Mouse (Mus musculus): Measurements from ENCODE around the gene Sdk1. TPM values are rescaled to one million over a fixed set of nuclear protein-coding genes. Genes with fewer than 3 reads are reported as not detected.

Gene Sdk1
- total and polyA plus RNA-seq, 3 experiments, result not detected

DNA sequence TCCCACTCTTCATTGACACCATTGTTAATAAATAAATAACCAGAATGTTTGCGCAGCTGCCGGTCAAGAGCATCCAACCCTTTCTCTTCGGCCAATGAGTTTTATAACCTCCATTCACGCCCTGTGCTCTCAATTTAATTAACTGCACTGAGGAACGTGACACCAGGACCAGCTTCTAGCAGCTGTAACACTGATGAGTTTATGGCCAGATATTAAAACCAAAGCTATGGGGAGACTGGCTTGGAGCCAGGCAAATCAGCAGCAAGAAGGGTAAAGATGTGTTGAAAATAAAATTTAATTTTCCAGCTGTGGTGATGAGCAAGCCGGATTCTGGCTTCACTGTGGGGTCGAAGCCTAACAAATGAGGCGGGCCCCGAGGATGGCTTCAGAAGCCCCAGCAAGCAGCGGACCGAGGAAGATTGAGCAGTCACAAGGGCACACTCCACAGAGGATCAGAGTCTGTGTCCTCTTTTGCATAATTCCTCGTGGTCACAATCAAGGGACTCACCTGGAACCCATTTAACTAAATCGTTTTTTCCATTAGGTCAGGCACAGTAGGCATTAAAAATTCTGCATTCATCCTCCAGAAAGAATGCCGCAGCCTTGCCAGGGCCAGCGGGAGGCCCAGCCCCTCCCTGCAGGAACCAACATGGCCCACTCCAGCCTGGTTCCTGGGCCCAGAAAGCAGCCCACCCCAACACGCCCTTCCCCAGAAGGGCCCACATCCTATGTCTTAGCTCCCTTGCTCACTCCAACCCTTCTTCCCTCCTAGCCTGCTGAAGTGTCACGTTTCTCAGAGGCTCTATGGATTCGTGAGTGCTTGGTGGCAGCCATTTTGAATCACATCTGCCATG, 987.9 kb downstream of the Sdk1 start:
- no peak for DNase-seq (ENCODE audit: low read depth, low spot score)
- H3K27me3 ChIP-seq (ENCODE audit: control insufficient read depth in 1 of 2, insufficient read depth in 2 of 2, low read length in 2 of 2), result no peaks in the 10 kb centered on the region
- no peak overlapping the region for H3K27ac ChIP-seq (ENCODE audit: control insufficient read depth, low read depth, low read length)
- no peaks in the 10 kb centered on the region for H3K9me3 ChIP-seq (replicated peaks; ENCODE audit: insufficient read depth, low read length)
- no peak overlapping the region for H3K4me3 ChIP-seq (ENCODE audit: control insufficient read depth in 1 of 2, insufficient read depth in 1 of 2, low read depth in 2 of 2, low read length in 2 of 2)
- H3K36me3 ChIP-seq (ENCODE audit: control insufficient read depth in 1 of 2, insufficient read depth in 2 of 2, low read length in 2 of 2), result no peaks in the 10 kb centered on the region
- no peaks in the 10 kb centered on the region for H3K4me1 ChIP-seq (ENCODE audit: control insufficient read depth in 1 of 2, insufficient read depth in 2 of 2, low read length in 2 of 2)
- H3K9ac ChIP-seq (ENCODE audit: control insufficient read depth, low read depth, low read length, poor library complexity, severe bottlenecking), result no peak overlapping the region
- TF ChIP-seq RCOR1 (IDR thresholded peaks at IDR 0.05; ENCODE audit: low read depth, low read length) (no peak), ZC3H11A (IDR thresholded peaks at IDR 0.05; ENCODE audit: low read depth, low read length) (no peak), RAD21 (IDR thresholded peaks at IDR 0.05; ENCODE audit: low read depth, low read length) (no peak), ZKSCAN1 (IDR thresholded peaks at IDR 0.05; ENCODE audit: low read depth, low read length) (no peak), SMC3 (IDR thresholded peaks at IDR 0.05; ENCODE audit: low read depth, low read length) (no peak), USF1 (IDR thresholded peaks at IDR 0.05; ENCODE audit: low read depth, low read length) (no peak), SIN3A (IDR thresholded peaks at IDR 0.05; ENCODE audit: low read length) (no peak), ZMIZ1 (IDR thresholded peaks at IDR 0.05; ENCODE audit: low read depth, low read length) (no peak), MAX (IDR thresholded peaks at IDR 0.05; ENCODE audit: low read length) (no peak), BHLHE40 (IDR thresholded peaks at IDR 0.05; ENCODE audit: borderline replicate concordance, low read depth, low read length) (no peak), GATA1 (IDR thresholded peaks at IDR 0.05; ENCODE audit: low read depth, low read length) (no peak), USF2 (IDR thresholded peaks at IDR 0.05; ENCODE audit: borderline replicate concordance in 1 of 2, insufficient read depth in 1 of 2, low read depth in 1 of 2, low read length in 2 of 2) (no peak)
- no peaks in the 10 kb centered on the region for H3K79me2 ChIP-seq (ENCODE audit: control insufficient read depth, insufficient read depth, low read length, poor library complexity)

GRCm38 (mm10) chr5:142229811-142230205, 988.5 kb downstream of the Sdk1 start:
- no peak for DNase-seq (ENCODE audit: low read depth, low spot score)
- TF ChIP-seq CHD2 (IDR thresholded peaks at IDR 0.05; ENCODE audit: low read length) (no peak), ETS1 (IDR thresholded peaks at IDR 0.05; ENCODE audit: low read depth, low read length) (no peak), MXI1 (IDR thresholded peaks at IDR 0.05; ENCODE audit: low read depth, low read length) (no peak), SIN3A (IDR thresholded peaks at IDR 0.05; ENCODE audit: low read length) (no peak), E2F4 (IDR thresholded peaks at IDR 0.05; ENCODE audit: borderline replicate concordance, low read depth, low read length) (no peak), BHLHE40 (IDR thresholded peaks at IDR 0.05; ENCODE audit: borderline replicate concordance, low read depth, low read length) (no peak), POLR2A (IDR thresholded peaks at IDR 0.05; ENCODE audit: control insufficient read depth in 1 of 2, insufficient read depth in 1 of 2, low read depth in 1 of 2, low read length in 2 of 2, poor library complexity in 1 of 2) (no peak), MAX (IDR thresholded peaks at IDR 0.05; ENCODE audit: low read length) (no peak), USF1 (IDR thresholded peaks at IDR 0.05; ENCODE audit: low read depth, low read length) (no peak), MAZ (IDR thresholded peaks at IDR 0.05; ENCODE audit: low read depth, low read length) (no peak), TCF12 (IDR thresholded peaks at IDR 0.05; ENCODE audit: low read depth, low read length) (no peak), GABPA (IDR thresholded peaks at IDR 0.05; ENCODE audit: low read depth, low read length) (no peak), RCOR1 (IDR thresholded peaks at IDR 0.05; ENCODE audit: low read depth, low read length) (no peak), CHD1 (IDR thresholded peaks at IDR 0.05; ENCODE audit: low read depth, low read length) (no peak), MYB (IDR thresholded peaks at IDR 0.05; ENCODE audit: low read depth, low read length) (no peak), HCFC1 (IDR thresholded peaks at IDR 0.05; ENCODE audit: low read depth, low read length) (no peak)

More at GRCm38 (mm10) chr5:142229811-142230205, 988.5 kb downstream of the Sdk1 start:
- H3K9me3 ChIP-seq (replicated peaks; ENCODE audit: insufficient read depth, low read length), result no peaks in the 10 kb centered on the region
- no peak overlapping the region for H3K4me3 ChIP-seq (ENCODE audit: control insufficient read depth in 1 of 2, insufficient read depth in 1 of 2, low read depth in 2 of 2, low read length in 2 of 2)
- no peaks in the 10 kb centered on the region for H3K79me2 ChIP-seq (ENCODE audit: control insufficient read depth, insufficient read depth, low read length, poor library complexity)
- H3K9ac ChIP-seq (ENCODE audit: control insufficient read depth, low read depth, low read length, poor library complexity, severe bottlenecking), result no peak overlapping the region
- H3K4me1 ChIP-seq (ENCODE audit: control insufficient read depth in 1 of 2, insufficient read depth in 2 of 2, low read length in 2 of 2), result no peaks in the 10 kb centered on the region
- no peaks in the 10 kb centered on the region for H3K36me3 ChIP-seq (ENCODE audit: control insufficient read depth in 1 of 2, insufficient read depth in 2 of 2, low read length in 2 of 2)
- H3K27ac ChIP-seq (ENCODE audit: control insufficient read depth, low read depth, low read length), result no peak overlapping the region
- no peaks in the 10 kb centered on the region for H3K27me3 ChIP-seq (ENCODE audit: control insufficient read depth in 1 of 2, insufficient read depth in 2 of 2, low read length in 2 of 2)

Data from MEL (cell line).